Mouse (Mus musculus): ENCODE data around the gene Aqp1. TPM values are rescaled to one million over a fixed set of nuclear protein-coding genes. Genes with fewer than 3 reads are reported as not detected.

The Aqp1 gene
- polyA plus RNA-seq, 1 experiment from 2014 or later: 6.5 TPM

DNA sequence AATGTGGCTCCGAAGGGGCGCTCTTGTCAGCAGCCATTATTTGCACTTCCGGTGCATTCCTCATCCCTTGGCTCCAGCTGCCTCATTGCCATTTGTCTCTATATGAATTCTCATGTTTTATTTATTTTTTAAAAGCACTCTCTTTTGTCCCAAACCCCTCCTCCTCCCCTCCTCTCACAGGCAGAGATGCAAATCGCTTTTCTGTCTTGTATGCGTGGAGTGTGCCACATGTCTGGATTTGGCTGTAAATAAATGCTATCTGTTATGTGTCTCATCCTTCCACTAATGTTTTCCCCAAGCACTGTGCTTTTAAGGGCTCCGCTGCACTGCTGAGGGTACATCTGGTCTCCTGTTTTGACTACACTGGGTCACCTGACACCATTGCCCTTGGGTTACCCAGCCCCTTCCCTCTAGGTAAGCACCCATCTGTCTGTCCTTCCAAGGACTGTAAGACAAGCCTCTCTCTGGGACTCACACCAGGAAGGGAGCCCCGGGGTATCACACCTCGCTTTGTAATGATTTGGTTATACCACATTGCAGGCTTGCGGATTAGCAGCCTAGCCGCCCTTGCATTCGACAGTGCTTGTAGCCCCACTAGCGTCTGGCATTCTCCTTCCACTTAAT, 52.4 kb downstream of the Aqp1 start:
- Histone ChIP-seq H3K27me3 (ENCODE audit: control insufficient read depth, insufficient read depth, low read length) (no peaks in the 10 kb centered on the region), H3K4me1 (replicated peaks; ENCODE audit: control insufficient read depth, insufficient read depth, low read length) (peaks cover 7% of the 10 kb centered on the region; the same call in 1 of the 2 replicates), H3K4me2 (replicated peaks) (no peak overlapping the region), H3K9ac (no peak overlapping the region), H3K4me3 (replicated peaks; ENCODE audit: low read length) (no peak overlapping the region), H3K27ac (no peak overlapping the region), H3K9me3 (ENCODE audit: control insufficient read depth, low read length) (no peaks in the 10 kb centered on the region), H3K36me3 (replicated peaks; ENCODE audit: control insufficient read depth, insufficient read depth) (no peaks in the 10 kb centered on the region)
- WGBS: 29% methylated on average over 12 of the region's 12 CpGs
- no peak for DNase-seq (ENCODE audit: low spot score)
- peak; percentile 22; the same call in 1 of the 2 replicates for ATAC-seq (ENCODE audit: low FRiP score)

DNA sequence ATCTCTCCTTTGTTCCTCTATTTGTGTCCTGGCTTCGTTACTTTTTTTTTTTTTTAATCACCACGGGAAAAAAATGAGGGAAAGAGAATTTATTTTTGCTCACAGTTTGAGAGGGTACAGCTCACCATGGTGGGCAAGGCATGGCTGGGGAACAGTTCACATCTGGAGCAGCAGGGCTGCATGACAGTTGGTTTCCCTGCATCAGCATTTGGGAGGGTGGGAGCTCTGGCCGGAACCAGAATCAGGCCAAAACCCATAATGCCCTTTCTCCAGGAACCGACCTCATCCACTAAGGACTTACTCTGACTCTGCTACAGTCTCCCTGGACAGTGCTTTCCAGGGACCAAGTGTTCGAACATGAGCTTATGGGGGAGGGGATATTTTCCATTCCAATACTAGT, 53.1 kb downstream of the Aqp1 start:
- Histone ChIP-seq H3K9ac (no peak overlapping the region), H3K36me3 (replicated peaks; ENCODE audit: control insufficient read depth, insufficient read depth) (no peaks in the 10 kb centered on the region), H3K4me2 (replicated peaks) (no peak overlapping the region), H3K4me1 (replicated peaks; ENCODE audit: control insufficient read depth, insufficient read depth, low read length) (peaks cover 7% of the 10 kb centered on the region; the same call in 1 of the 2 replicates), H3K9me3 (ENCODE audit: control insufficient read depth, low read length) (no peaks in the 10 kb centered on the region), H3K27me3 (ENCODE audit: control insufficient read depth, insufficient read depth, low read length) (no peaks in the 10 kb centered on the region), H3K4me3 (replicated peaks; ENCODE audit: low read length) (no peak overlapping the region), H3K27ac (no peak overlapping the region)
- no peak for DNase-seq (ENCODE audit: low spot score)
- 66% methylated on average over 5 of the region's 5 CpGs for WGBS
- ATAC-seq (ENCODE audit: low FRiP score): no peak

DNA sequence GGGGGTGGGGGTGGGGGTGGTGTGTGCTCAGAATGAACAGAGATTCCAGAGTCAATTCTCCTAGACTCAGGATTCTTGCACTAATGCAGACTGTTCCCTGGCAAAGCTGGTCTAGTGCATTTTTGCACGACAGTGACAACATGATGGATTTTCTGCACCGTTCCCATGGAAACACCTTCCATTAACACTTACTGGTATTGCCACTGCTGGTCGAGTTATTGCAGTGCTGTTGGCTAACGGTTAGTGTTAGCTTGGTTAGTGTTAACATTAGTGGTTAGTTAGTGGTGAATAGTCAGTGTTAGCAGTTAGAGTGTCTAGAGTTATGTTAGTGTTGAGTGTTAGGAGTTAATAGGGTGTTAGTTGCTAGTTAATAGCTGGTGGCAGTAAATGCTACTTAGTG, 55.6 kb downstream of the Aqp1 start:
- Histone ChIP-seq H3K4me1 (replicated peaks; ENCODE audit: control insufficient read depth, insufficient read depth, low read length) (peaks cover 16% of the 10 kb centered on the region), H3K4me3 (replicated peaks; ENCODE audit: low read length) (no peak overlapping the region), H3K27me3 (ENCODE audit: control insufficient read depth, insufficient read depth, low read length) (no peaks in the 10 kb centered on the region), H3K9ac (no peak overlapping the region), H3K4me2 (replicated peaks) (no peak overlapping the region), H3K9me3 (ENCODE audit: control insufficient read depth, low read length) (no peaks in the 10 kb centered on the region), H3K27ac (0 out of 2 replicates have a peak overlapping the region, but pooled peaks have one; percentile 43), H3K36me3 (replicated peaks; ENCODE audit: control insufficient read depth, insufficient read depth) (no peaks in the 10 kb centered on the region)
- 19% methylated on average over 4 of the region's 4 CpGs for WGBS
- ATAC-seq (ENCODE audit: low FRiP score) (peak; percentile 32; the same call in 1 of the 2 replicates), DNase-seq (ENCODE audit: low spot score) (peak; percentile 84)

GRCm38 (mm10) chr6:55392453-55392852, 56.2 kb downstream of the Aqp1 start:
- H3K9me3 ChIP-seq (ENCODE audit: control insufficient read depth, low read length): no peaks in the 10 kb centered on the region

DNA sequence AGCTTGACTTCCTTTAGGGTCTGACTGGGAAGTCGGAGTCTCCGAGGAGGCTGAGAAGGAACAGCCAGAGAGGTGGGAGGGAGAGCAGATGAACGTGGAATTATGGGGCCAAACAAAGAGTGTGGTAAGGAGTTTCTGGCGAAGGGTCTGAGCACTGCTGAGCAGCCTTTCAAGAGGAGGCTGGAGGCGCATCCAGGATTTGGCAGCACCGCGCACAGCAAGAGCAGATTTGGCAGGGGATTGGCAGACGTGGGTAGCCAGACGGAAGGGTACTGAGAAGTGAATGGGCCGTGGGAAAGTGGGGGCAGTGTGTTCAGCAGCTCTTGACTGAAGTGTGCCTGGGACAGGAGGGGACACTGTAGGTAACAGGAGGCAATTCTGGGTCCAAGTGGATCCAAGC, 58.6 kb downstream of the Aqp1 start:
- H3K9ac ChIP-seq: no peak overlapping the region
- DNase-seq (ENCODE audit: low spot score): peak; percentile 56
- H3K27me3 ChIP-seq (ENCODE audit: control insufficient read depth, insufficient read depth, low read length): no peaks in the 10 kb centered on the region
- no peaks in the 10 kb centered on the region for H3K9me3 ChIP-seq (ENCODE audit: control insufficient read depth, low read length)
- no peak overlapping the region for H3K4me3 ChIP-seq (replicated peaks; ENCODE audit: low read length)
- H3K4me2 ChIP-seq (replicated peaks): no peak overlapping the region
- 59% methylated on average over 10 of the region's 10 CpGs for WGBS
- H3K4me1 ChIP-seq (replicated peaks; ENCODE audit: control insufficient read depth, insufficient read depth, low read length): peaks cover 28% of the 10 kb centered on the region
- no peak overlapping the region for H3K27ac ChIP-seq
- no peaks in the 10 kb centered on the region for H3K36me3 ChIP-seq (replicated peaks; ENCODE audit: control insufficient read depth, insufficient read depth)
- peak; percentile 19; the same call in 1 of the 2 replicates for ATAC-seq (ENCODE audit: low FRiP score)

More at GRCm38 (mm10) chr6:55392453-55392852, 56.2 kb downstream of the Aqp1 start:
- H3K9ac ChIP-seq: no peak overlapping the region
- H3K27me3 ChIP-seq (ENCODE audit: control insufficient read depth, insufficient read depth, low read length): no peaks in the 10 kb centered on the region
- H3K4me3 ChIP-seq (replicated peaks; ENCODE audit: low read length): no peak overlapping the region
- DNase-seq (ENCODE audit: low spot score) (peak; percentile 90), ATAC-seq (ENCODE audit: low FRiP score) (peak; percentile 32; the same call in 1 of the 2 replicates)
- WGBS: 14% methylated on average over 4 of the region's 4 CpGs
- H3K27ac ChIP-seq: peak overlapping the region; percentile 43; the same call in 1 of the 2 replicates
- no peaks in the 10 kb centered on the region for H3K36me3 ChIP-seq (replicated peaks; ENCODE audit: control insufficient read depth, insufficient read depth)
- no peak overlapping the region for H3K4me2 ChIP-seq (replicated peaks)
- H3K4me1 ChIP-seq (replicated peaks; ENCODE audit: control insufficient read depth, insufficient read depth, low read length): peaks cover 19% of the 10 kb centered on the region

- H3K9ac ChIP-seq: no peak overlapping the region
- 0 out of 2 replicates have a peak, but pooled peaks have one; percentile 32 for ATAC-seq (ENCODE audit: low FRiP score)
- no peaks in the 10 kb centered on the region for H3K36me3 ChIP-seq (replicated peaks; ENCODE audit: control insufficient read depth, insufficient read depth)
- no peak overlapping the region for H3K4me2 ChIP-seq (replicated peaks)
- H3K27ac ChIP-seq: peak overlapping the region; percentile 33; the same call in 1 of the 2 replicates
- H3K4me1 ChIP-seq (replicated peaks; ENCODE audit: control insufficient read depth, insufficient read depth, low read length): peaks cover 29% of the 10 kb centered on the region
- no peaks in the 10 kb centered on the region for H3K27me3 ChIP-seq (ENCODE audit: control insufficient read depth, insufficient read depth, low read length)
- no peak overlapping the region for H3K4me3 ChIP-seq (replicated peaks; ENCODE audit: low read length)
- no peaks in the 10 kb centered on the region for H3K9me3 ChIP-seq (ENCODE audit: control insufficient read depth, low read length)
- 42% methylated on average over 3 of the region's 3 CpGs for WGBS
- peak; percentile 51 for DNase-seq (ENCODE audit: low spot score)
Observed at GRCm38 (mm10) chr6:55396176-55396575, 59.9 kb downstream of the Aqp1 start.

- Histone ChIP-seq H3K4me1 (replicated peaks; ENCODE audit: control insufficient read depth, insufficient read depth, low read length) (peaks cover 25% of the 10 kb centered on the region), H3K27ac (peak overlapping the region; percentile 33), H3K36me3 (replicated peaks; ENCODE audit: control insufficient read depth, insufficient read depth) (no peaks in the 10 kb centered on the region), H3K9me3 (ENCODE audit: control insufficient read depth, low read length) (no peaks in the 10 kb centered on the region), H3K9ac (no peak overlapping the region), H3K4me2 (replicated peaks) (no peak overlapping the region), H3K4me3 (replicated peaks; ENCODE audit: low read length) (no peak overlapping the region), H3K27me3 (ENCODE audit: control insufficient read depth, insufficient read depth, low read length) (no peaks in the 10 kb centered on the region)
- ATAC-seq (ENCODE audit: low FRiP score): peak; percentile 58; the same call in 1 of the 2 replicates
- WGBS: 34% methylated on average over 11 of the region's 11 CpGs
- DNase-seq (ENCODE audit: low spot score): peak; percentile 57
Observed at GRCm38 (mm10) chr6:55396622-55397041, 60.4 kb downstream of the Aqp1 start.

Small RNA genes within 50 kb of the gene (microRNA-seq; reads per million reads assigned to microRNA genes)
- gene Gm25458: not detected

Other genes with a start within 250 kb of the Aqp1 start
- 0.95 and 1.3 TPM in 2 replicates for gene Crhr2, start 203.4 kb upstream of the Aqp1 start, polyA plus RNA-seq (2014; fragmentation: Nextera tagmentation; extraction: Ambion mirVana)
- not detected in 2 replicates for gene Inmt, start 161.4 kb upstream of the Aqp1 start, polyA plus RNA-seq (2014; fragmentation: Nextera tagmentation; extraction: Ambion mirVana)
- 12.9 and 14.2 TPM in 2 replicates for gene Mindy4, start 133.0 kb upstream of the Aqp1 start, polyA plus RNA-seq (2014; fragmentation: Nextera tagmentation; extraction: Ambion mirVana)
- not detected in 2 replicates for gene Ghrhr, start 39.9 kb downstream of the Aqp1 start, polyA plus RNA-seq (2014; fragmentation: Nextera tagmentation; extraction: Ambion mirVana)
- 73.4 and 75.1 TPM in 2 replicates for gene Adcyap1r1, start 115.5 kb downstream of the Aqp1 start, polyA plus RNA-seq (2014; fragmentation: Nextera tagmentation; extraction: Ambion mirVana)